Mouse (Mus musculus) megakaryocyte progenitor cell, adult 5-6 weeks (primary cell): ENCODE results near the gene Olfr18. TPM values are rescaled to one million over a fixed set of nuclear protein-coding genes. Genes with fewer than 3 reads are reported as not detected.
"Not testable (repeated sequence)": the region's sequence is repeated elsewhere in the genome, so short reads cannot be mapped to it uniquely, and the experiment has no call there.

Experiments
- ATAC-seq: replicated peaks from 2 replicates; pipeline ENCODE4 v1.8.0; 2016; ENCODE audit warnings: mild to moderate bottlenecking, moderate TSS enrichment, inconsistent platforms; ENCODE audit not compliant: poor library complexity
- total RNA-seq, 2 experiments: library from RNA; stranded (forward) in 1 of 2; stranded (reverse) in 1 of 2; fragments of 157-497, 149-512 nt in 1 of 2; fragments of 200-1000 nt in 1 of 2; gene quantifications; 2 replicates each; pipeline versions ENCODE4 v1.2.3 to v1.2.4; 2015 to 2017

Gene Olfr18
- total RNA-seq (2015): not detected in 2 replicates
- not detected in 2 replicates for total RNA-seq (2017)

DNA sequence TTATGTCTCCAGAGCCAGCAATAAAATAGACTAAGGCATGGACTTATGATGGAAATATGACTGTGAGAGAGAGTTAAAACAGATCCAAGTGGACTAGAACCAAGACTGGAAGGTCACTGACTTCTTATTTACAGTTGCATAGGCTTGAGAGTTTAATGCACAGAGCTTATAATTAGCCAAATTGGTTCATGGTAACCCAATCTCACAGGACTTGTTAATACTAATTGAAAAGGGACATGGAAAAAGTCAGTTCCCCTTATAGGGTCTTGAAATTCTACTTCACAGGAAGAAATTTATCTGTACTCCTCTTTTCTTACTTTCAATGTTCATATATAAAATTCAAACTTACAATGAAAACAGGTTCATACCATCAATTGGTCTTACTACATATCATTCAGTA, at the start of gene Olfr18:
Gene Olfr18 (minus strand): TSS at position 101 of the 400 bp plus-strand sequence.
- no peak for ATAC-seq

DNA sequence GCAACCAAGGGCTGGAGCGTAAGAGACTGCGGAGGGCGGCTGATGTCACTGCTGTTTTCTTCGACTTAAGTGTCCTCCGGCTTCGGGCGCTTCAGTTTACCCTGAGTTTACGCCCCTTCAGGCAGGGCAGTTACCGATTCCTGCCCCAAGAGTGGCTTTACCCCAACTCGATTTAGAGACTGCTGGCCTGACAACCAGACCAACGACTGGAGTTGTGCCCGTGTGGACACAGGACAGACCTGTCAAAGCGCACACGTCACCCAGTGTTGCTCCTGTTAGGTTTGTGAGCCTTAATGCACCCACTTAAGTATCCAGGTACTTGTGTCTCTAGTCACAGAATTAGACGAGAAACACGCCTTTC, 49.4 kb upstream of the Olfr18 start:
- peak; percentile 62 for ATAC-seq

DNA sequence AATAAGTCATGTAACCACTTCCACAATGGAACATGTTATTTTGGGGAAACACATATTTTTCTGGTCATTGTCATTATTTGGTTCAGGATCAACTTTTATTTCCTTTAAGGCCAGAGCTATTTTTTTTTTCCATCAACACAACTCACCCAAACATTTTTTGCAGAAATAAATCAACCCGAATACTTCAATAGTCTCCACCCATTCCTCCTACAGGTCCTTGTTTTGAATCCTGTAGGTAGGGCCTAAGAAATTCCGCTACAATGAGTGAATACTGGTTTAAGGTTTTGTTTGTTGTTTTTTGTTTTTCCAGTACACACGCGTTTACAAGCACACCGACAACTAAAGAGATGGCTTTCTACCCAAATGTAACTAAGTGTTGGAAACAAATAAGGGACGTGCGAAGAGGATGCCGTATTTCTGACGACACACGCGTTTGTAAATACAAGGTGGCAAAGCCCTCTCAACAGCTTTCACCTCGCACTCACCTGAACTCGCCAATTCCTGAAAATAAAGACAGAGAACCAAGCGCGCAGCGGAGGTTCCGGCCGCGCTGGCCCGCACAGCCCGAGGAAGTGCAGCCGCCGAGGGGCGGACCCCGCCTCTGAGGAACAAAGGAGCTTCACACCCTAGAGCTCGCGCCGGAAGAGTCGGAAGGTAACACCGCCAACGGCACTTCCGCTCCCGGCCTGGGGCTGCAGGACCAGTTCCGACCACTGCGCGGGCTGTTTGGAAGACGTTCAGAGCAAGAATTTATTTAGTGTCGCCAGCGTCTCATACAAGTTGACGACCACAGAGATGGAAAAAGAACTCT, 48.8 kb upstream of the Olfr18 start, which contains the start of gene Zfp560:
Gene Zfp560 (minus strand): TSS at position 646 of the 811 bp plus-strand sequence.
- ATAC-seq: peak; percentile 100

DNA sequence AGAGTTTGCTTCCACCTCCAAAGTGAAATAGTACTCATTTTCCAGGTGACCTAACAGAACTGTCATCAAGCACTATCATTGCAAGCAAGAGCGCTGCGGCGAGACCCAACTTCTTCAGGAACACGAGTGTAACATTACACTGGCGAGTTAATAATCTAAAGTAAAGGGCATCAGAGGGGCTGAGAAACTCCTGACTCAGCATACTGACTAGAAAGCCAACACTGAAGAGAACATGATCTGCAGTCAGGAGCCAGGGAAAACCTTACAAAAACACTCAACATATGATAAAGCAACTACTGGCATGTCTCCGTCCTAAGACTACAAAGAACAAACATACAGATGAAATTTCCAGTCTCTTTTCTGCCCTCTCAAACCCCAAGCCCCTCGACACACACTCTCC, 47.8 kb upstream of the Olfr18 start:
- ATAC-seq: no peak

DNA sequence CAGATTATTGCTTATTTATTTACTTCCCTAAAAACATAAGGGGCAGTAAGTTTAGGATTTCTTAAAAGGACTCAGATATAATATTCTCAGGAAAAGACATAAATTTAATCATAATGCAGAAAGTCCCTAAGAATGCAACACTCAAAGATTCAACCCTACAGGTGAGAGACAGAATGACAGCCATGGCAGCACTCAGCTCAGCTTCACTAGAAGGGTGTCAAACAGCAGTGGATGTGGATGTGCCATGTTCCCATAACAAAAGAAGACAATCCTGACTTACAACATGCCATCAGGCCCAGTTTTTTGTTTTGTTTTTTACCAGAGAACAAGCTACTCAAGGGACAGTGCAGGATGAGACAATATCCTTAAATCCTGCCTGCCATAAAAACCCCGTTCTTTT, 38.8 kb upstream of the Olfr18 start:
- ATAC-seq: no peak

DNA sequence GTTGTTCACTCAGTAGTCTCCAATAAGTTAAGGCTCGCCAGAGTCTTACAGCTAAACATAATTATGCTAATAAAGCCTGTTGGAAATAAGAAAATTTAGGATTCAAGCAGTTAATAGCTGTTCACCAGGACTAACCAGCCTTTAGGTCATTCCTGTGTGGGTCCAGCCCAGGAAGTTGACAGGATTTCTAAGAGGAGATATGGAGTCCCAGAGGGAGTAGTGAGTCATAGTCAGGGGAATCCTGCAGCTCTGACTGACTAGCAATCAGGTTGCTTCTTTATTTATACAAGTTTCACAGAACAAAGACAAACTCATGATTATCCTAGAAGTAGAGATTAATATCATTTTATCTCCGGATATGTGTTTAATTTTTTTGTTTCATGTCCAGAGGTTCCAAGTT, 31.4 kb upstream of the Olfr18 start:
- ATAC-seq: no peak

DNA sequence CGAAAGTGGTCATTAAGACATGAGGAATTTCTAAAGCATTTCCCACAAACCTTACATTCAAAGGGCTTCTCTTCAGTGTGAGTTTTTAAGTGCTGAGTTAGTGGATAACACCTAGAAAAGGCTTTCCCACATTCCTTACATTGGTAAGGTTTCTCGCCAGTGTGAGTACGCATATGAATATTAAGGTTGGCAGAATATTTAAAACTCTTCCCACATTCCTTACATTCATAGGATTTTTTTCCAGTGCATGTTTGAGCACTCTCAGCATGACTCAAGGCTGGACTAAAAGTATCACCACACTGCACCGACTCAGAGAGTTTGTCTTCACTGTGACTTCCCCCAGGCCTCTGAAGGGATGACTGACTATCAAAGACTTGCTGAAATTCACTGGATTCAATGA, 12.6 kb upstream of the Olfr18 start:
- no peak for ATAC-seq

DNA sequence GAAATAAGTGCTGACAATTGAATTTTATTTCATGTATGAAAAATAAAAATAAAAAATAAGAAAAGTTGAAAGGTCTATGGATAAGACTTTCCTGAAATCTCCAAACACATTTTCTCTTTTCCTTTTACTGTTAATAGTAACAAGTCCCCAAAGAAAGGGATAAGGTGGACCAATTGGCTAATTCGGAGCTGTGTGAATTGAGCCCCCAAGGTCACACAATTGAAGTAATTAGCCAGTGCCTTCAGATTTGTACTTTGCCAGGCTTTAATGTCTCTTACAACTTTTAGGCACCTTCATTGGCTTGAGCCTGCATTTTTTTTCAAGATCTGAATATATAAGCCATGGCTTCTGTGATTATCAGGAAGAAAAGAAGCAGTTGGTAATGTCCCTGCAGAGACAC, 37.7 kb downstream of the Olfr18 start, which contains the start of gene Olfr873:
Gene Olfr873 (plus strand): TSS at position 301 of the 400 bp plus-strand sequence.
- no peak for ATAC-seq

DNA sequence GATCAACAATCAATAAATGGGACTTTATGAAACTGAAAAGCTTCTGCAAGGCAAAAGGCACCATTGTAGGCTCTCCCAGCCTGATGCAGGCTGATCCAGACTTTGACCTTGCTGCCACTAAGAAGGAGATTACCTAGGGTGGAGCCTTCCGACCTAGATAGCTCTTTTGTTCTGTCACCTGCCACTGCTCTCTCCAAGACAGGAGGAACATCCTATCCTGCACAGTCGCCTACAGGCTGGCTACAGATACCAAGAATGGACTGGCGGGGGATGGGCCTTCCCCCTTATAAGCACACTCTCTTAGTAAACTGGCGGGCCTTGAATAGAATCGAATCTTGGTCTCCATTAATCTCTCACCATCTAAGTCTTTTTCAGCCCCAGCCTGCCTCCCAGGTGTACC, 40.3 kb downstream of the Olfr18 start:
- not testable (repeated sequence) for ATAC-seq

DNA sequence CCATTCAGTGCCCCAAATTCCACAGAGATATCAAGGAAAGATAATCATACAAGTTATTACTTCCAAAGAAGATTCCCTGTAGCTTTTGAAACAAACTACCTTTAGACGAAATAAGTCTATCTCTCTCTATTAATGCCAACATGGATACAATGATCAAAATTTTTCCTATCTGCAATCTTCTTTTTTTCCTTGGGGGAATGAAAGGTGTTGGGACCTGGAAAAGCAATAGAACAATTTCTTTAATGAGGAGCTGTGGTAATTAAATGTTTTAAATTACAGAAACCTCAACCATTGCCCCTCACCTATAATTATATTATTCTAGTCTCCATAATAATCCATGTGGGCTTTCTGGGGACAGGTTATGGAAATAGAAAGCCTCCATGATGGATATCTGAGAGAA, 53.8 kb downstream of the Olfr18 start, which contains the start of gene Olfr39:
Gene Olfr39 (plus strand): TSS at position 301 of the 400 bp plus-strand sequence.
- no peak for ATAC-seq

Other genes starting within 250 kb of the Olfr18 start
- not detected in 2 replicates for gene Olfr868, start 237.5 kb downstream of the Olfr18 start, total RNA-seq (2015)
- not detected in 2 replicates for gene Olfr868, start 237.5 kb downstream of the Olfr18 start, total RNA-seq (2017)
- not detected in 2 replicates for gene Olfr869, start 207.1 kb downstream of the Olfr18 start, total RNA-seq (2015)
- not detected in 2 replicates for gene Olfr869, start 207.1 kb downstream of the Olfr18 start, total RNA-seq (2017)
- not detected in 2 replicates for gene Olfr870, start 162.0 kb downstream of the Olfr18 start, total RNA-seq (2015)
- not detected in 2 replicates for gene Olfr870, start 162.0 kb downstream of the Olfr18 start, total RNA-seq (2017)
- gene Olfr871, start 123.9 kb downstream of the Olfr18 start, total RNA-seq (2015): not detected in 2 replicates
- not detected in 2 replicates for gene Olfr871, start 123.9 kb downstream of the Olfr18 start, total RNA-seq (2017)
- not detected in 2 replicates for gene Olfr872, start 99.0 kb downstream of the Olfr18 start, total RNA-seq (2015)
- not detected in 2 replicates for gene Olfr872, start 99.0 kb downstream of the Olfr18 start, total RNA-seq (2017)
- not detected in 2 replicates for gene Olfr39, start 53.7 kb downstream of the Olfr18 start, total RNA-seq (2015)
- not detected in 2 replicates for gene Olfr39, start 53.7 kb downstream of the Olfr18 start, total RNA-seq (2017)
- gene Olfr873, start 37.6 kb downstream of the Olfr18 start, total RNA-seq (2015): not detected in 2 replicates
- gene Olfr873, start 37.6 kb downstream of the Olfr18 start, total RNA-seq (2017): not detected in 2 replicates
- gene Zfp560, start 49.1 kb upstream of the Olfr18 start, total RNA-seq (2015): 16.1 and 20.4 TPM in 2 replicates
- 8.5 and 13.5 TPM in 2 replicates for gene Zfp560, start 49.1 kb upstream of the Olfr18 start, total RNA-seq (2017)
- gene Zfp26, start 124.1 kb upstream of the Olfr18 start, total RNA-seq (2015): 24.9 and 26.3 TPM in 2 replicates
- 16.2 and 61.3 TPM in 2 replicates for gene Zfp26, start 124.1 kb upstream of the Olfr18 start, total RNA-seq (2017)
- gene Zfp426, start 156.7 kb upstream of the Olfr18 start, total RNA-seq (2015): 20.2 and 22.4 TPM in 2 replicates
- 22.5 and 28.4 TPM in 2 replicates for gene Zfp426, start 156.7 kb upstream of the Olfr18 start, total RNA-seq (2017)
- 40.6 and 48.8 TPM in 2 replicates for gene Zfp266, start 185.3 kb upstream of the Olfr18 start, total RNA-seq (2015)
- gene Zfp266, start 185.3 kb upstream of the Olfr18 start, total RNA-seq (2017): 34.6 and 43.3 TPM in 2 replicates
- 9.5 and 12.0 TPM in 2 replicates for gene Zfp846, start 245.2 kb upstream of the Olfr18 start, total RNA-seq (2015)
- 4.7 and 5.6 TPM in 2 replicates for gene Zfp846, start 245.2 kb upstream of the Olfr18 start, total RNA-seq (2017)